Mouse (Mus musculus) myocyte (in vitro differentiated cells): ENCODE data around the gene Lama1.

Experiments used
- CEBPB ChIP-seq: IDR thresholded peaks from 2 replicates; pipeline ENCODE4 v1.6.1; 2011; ENCODE audit warnings: mild to moderate bottlenecking, moderate library complexity; ENCODE audit not compliant: poor library complexity, insufficient read depth, severe bottlenecking
- E2F4 ChIP-seq: IDR thresholded peaks from one replicate; pipeline ENCODE4 v1.6.1; 2011; ENCODE audit warnings: mild to moderate bottlenecking, control low read depth, moderate library complexity; ENCODE audit not compliant: insufficient read depth
- MAX ChIP-seq: IDR thresholded peaks from one replicate; pipeline ENCODE4 v1.6.1; 2011; ENCODE audit warnings: low read depth, mild to moderate bottlenecking, control low read depth
- MYOD1 ChIP-seq, 3 experiments: IDR thresholded peaks; one replicate each; pipeline ENCODE4 v1.6.1; 2011; ENCODE audit warnings: control low read depth in 2 of 3, low read depth in 2 of 3, mild to moderate bottlenecking in 2 of 3, moderate library complexity in 1 of 3; ENCODE audit not compliant: insufficient read length in 2 of 3, control insufficient read depth in 1 of 3
- MYOG ChIP-seq, 3 experiments: IDR thresholded peaks; one replicate each; pipeline ENCODE4 v1.6.1; 2011; ENCODE audit warnings: control low read depth in 2 of 3, low read depth in 2 of 3, mild to moderate bottlenecking in 2 of 3; ENCODE audit not compliant: insufficient read length in 2 of 3, control insufficient read depth in 1 of 3, insufficient read depth in 1 of 3
- POLR2A ChIP-seq: IDR thresholded peaks from one replicate; pipeline ENCODE4 v1.6.1; 2011; ENCODE audit warnings: low read depth, mild to moderate bottlenecking, control low read depth, moderate library complexity; ENCODE audit not compliant: insufficient read length
- POLR2AphosphoS2 ChIP-seq: IDR thresholded peaks from one replicate; pipeline ENCODE4 v1.6.1; 2011; ENCODE audit warnings: low read depth, control low read depth; ENCODE audit not compliant: insufficient read length
- SRF ChIP-seq: IDR thresholded peaks from one replicate; pipeline ENCODE4 v1.6.1; 2011; ENCODE audit warnings: low read depth; ENCODE audit not compliant: control insufficient read depth, insufficient read length
- TCF12 ChIP-seq: IDR thresholded peaks from one replicate; pipeline ENCODE4 v1.6.1; 2011; ENCODE audit warnings: mild to moderate bottlenecking, control low read depth; ENCODE audit not compliant: poor library complexity, insufficient read depth, severe bottlenecking
- TCF3 ChIP-seq: IDR thresholded peaks from one replicate; pipeline ENCODE4 v1.6.1; 2011; ENCODE audit warnings: low read depth, control low read depth; ENCODE audit not compliant: insufficient read length
- USF1 ChIP-seq: IDR thresholded peaks from one replicate; pipeline ENCODE4 v1.6.1; 2011; ENCODE audit warnings: low read depth, mild to moderate bottlenecking, control low read depth, moderate library complexity

DNA sequence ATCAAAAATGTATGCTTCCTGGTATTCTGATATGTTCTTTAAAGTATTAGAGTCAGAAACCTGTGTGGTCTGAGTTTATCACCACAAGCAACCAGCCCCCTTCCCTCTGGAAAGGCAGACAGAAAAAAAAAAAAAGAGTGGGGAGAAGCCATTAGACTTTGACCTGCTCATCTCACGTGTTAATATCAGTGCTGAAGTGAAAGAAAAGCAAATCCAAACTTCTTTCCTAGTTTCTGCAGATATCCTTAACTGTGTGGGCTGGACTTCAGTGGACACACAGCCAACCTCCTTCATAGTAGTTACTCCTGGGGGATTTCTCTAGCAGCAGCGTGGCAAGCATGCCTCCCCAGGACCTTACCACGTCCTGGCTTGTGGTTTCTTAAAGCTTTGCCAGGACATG is 34.0 kb downstream of the Lama1 start:
- TF ChIP-seq POLR2A (no peak), SRF (no peak), TCF12 (no peak), MYOG (IDR thresholded peaks at IDR 0.05; ENCODE audit: control insufficient read depth in 1 of 3, insufficient read depth in 1 of 3, insufficient read length in 2 of 3, low read depth in 2 of 3) (no peak), MYOD1 (IDR thresholded peaks at IDR 0.05; ENCODE audit: control insufficient read depth in 1 of 3, insufficient read length in 2 of 3, low read depth in 2 of 3) (no peak), POLR2AphosphoS2 (no peak), USF1 (no peak), CEBPB (no peak), E2F4 (no peak), MAX (no peak), TCF3 (no peak)
